17 mouse cellular contexts compared by ENCODE assay signal in the genomic region with DNA sequence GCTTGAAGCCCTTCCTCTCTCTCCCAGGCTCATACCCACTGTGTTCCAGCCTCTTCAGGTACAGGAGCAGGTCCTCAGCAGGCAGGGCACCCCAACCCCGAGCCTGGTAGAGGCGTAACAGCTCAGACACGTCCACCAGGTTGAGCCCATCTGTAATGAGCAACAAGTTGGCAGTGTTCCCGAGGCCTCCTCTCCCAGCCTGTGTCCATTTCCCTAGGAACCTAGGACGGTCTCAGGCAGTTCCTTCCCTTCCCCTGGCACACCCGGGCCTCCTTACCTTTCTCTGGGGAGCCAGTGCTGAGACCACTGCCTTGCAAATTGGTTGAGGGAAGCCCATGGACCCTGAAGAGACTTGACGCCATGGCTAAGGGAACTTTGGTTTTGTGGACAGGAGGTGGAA.
"Had no signal": no experiment of that assay in that cellular context is flagged by ENCODE, and none has a peak within 500 bp of the region (broad histone marks: within the 10 kb centered on the region; RNA-seq: fewer than 3 reads in every experiment).

No protein-coding gene starts in this region.

- H3K4me1 ChIP-seq: lung, embryonic 15.5 days; midbrain, embryonic 13.5 days; midbrain, embryonic 15.5 days; neural tube, embryonic 12.5 days; stomach, embryonic 15.5 days had no signal

- H3K4me3 ChIP-seq: lung, embryonic 15.5 days; megakaryocyte, embryonic 14.5 days; midbrain, embryonic 13.5 days; midbrain, embryonic 15.5 days; neural tube, embryonic 12.5 days; stomach, embryonic 15.5 days had no signal

- ATAC-seq: lung, postnatal 0 days; midbrain, embryonic 13.5 days; midbrain, embryonic 15.5 days had no signal

- H3K9ac ChIP-seq: lung, embryonic 15.5 days; midbrain, embryonic 13.5 days; midbrain, embryonic 15.5 days; neural tube, embryonic 12.5 days; stomach, embryonic 15.5 days had no signal

- H3K9me3 ChIP-seq: lung, embryonic 15.5 days; megakaryocyte, embryonic 14.5 days; midbrain, embryonic 13.5 days; midbrain, embryonic 15.5 days; neural tube, embryonic 12.5 days; stomach, embryonic 15.5 days had no signal

- H3K27me3 ChIP-seq: lung, embryonic 15.5 days; midbrain, embryonic 13.5 days; midbrain, embryonic 15.5 days; neural tube, embryonic 12.5 days; stomach, embryonic 15.5 days had no signal

- H3K4me2 ChIP-seq: lung, embryonic 15.5 days; midbrain, embryonic 11.5 days; midbrain, embryonic 13.5 days; midbrain, embryonic 15.5 days; neural tube, embryonic 12.5 days; stomach, embryonic 15.5 days had no signal

- DNase-seq: lung, adult 2 months; lung, postnatal 14 days; lung, postnatal 36 days; right cerebral cortex, postnatal 14 days; thymus, adult 2 months; thymus, postnatal 25 days; thymus, postnatal 4 days had no signal

- H3K27ac ChIP-seq: lung, embryonic 15.5 days; macrophage; midbrain, embryonic 13.5 days; midbrain, embryonic 15.5 days; neural tube, embryonic 12.5 days; stomach, embryonic 15.5 days; stomach, postnatal 0 days had no signal
